Comparison of ENCODE assay signal across 27 mouse cellular contexts in genomic region chr14:13340688-13341087, GRCm38 (mm10). TPM values are rescaled to one million over a fixed set of nuclear protein-coding genes. Genes with fewer than 3 reads are reported as not detected.
"Had no signal": no experiment of that assay in that cellular context is flagged by ENCODE, and none has a peak within 500 bp of the region (broad histone marks: within the 10 kb centered on the region; RNA-seq: fewer than 3 reads in every experiment).

No protein-coding gene starts in this region.

- H3K36me3 ChIP-seq: heart, embryonic 10.5 days; heart, embryonic 12.5 days; hindbrain, embryonic 10.5 days; hindbrain, embryonic 12.5 days; hindbrain, embryonic 15.5 days; limb, embryonic 10.5 days; limb, embryonic 12.5 days; liver, embryonic 13.5 days; liver, embryonic 15.5 days had no signal

- H3K27me3 ChIP-seq: heart, embryonic 12.5 days; hindbrain, embryonic 12.5 days; hindbrain, embryonic 15.5 days; limb, embryonic 12.5 days; liver, embryonic 13.5 days; liver, embryonic 15.5 days had no signal

- H3K4me3 ChIP-seq: gastrocnemius, adult 2 months; heart, embryonic 10.5 days; heart, embryonic 12.5 days; hindbrain, embryonic 10.5 days; hindbrain, embryonic 12.5 days; hindbrain, embryonic 15.5 days; limb, embryonic 10.5 days; limb, embryonic 12.5 days; liver, embryonic 13.5 days; liver, embryonic 15.5 days had no signal

- DNase-seq: gastrocnemius, adult 2 months; gastrocnemius, postnatal 10 days; gastrocnemius, postnatal 25 days; heart, adult 18-20 months; heart, postnatal 10 days; heart, postnatal 4 days; kidney, adult 11 months; kidney, adult 8-10 months; kidney, postnatal 10 days; kidney, postnatal 25 days; kidney, postnatal 4 days; layer of hippocampus, adult 9-11 months; layer of hippocampus, postnatal 36 days; liver; liver, embryonic 13.5 days had no signal

- ATAC-seq: hindbrain, postnatal 0 days; intestine, embryonic 16.5 days had no signal

- H3K4me2 ChIP-seq: heart, embryonic 12.5 days; hindbrain, embryonic 12.5 days; hindbrain, embryonic 15.5 days; limb, embryonic 12.5 days; liver, embryonic 11.5 days; liver, embryonic 13.5 days; liver, embryonic 15.5 days had no signal

- H3K27ac ChIP-seq: gastrocnemius, adult 2 months; heart, embryonic 10.5 days; hindbrain, embryonic 10.5 days; hindbrain, embryonic 12.5 days; hindbrain, embryonic 15.5 days; hindbrain, postnatal 0 days; limb, embryonic 10.5 days; limb, embryonic 12.5 days; liver, embryonic 13.5 days; liver, embryonic 15.5 days had no signal

- H3K9me3 ChIP-seq: heart, embryonic 10.5 days; heart, embryonic 12.5 days; hindbrain, embryonic 10.5 days; hindbrain, embryonic 12.5 days; hindbrain, embryonic 15.5 days; limb, embryonic 10.5 days; limb, embryonic 12.5 days; liver, embryonic 13.5 days; liver, embryonic 15.5 days had no signal

- H3K9ac ChIP-seq: heart, embryonic 12.5 days; hindbrain, embryonic 12.5 days; hindbrain, embryonic 15.5 days; limb, embryonic 12.5 days; liver, embryonic 13.5 days; liver, embryonic 15.5 days had no signal

- H3K4me1 ChIP-seq: heart, embryonic 10.5 days; heart, embryonic 12.5 days; hindbrain, embryonic 10.5 days; hindbrain, embryonic 12.5 days; hindbrain, embryonic 15.5 days; limb, embryonic 10.5 days; limb, embryonic 12.5 days; liver, embryonic 13.5 days; liver, embryonic 15.5 days had no signal

RNA-seq across cellular contexts. Expression of gene Synpr, which starts 56.1 kb away (rescaled TPM):
- total RNA-seq: gastrocnemius, adult 2 months; gastrocnemius, postnatal 25 days; granulocyte monocyte progenitor cell, adult 5-6 weeks; heart, postnatal 10 days; heart, postnatal 4 days had no signal
